Comparison of ENCODE assay signal across 19 mouse cellular contexts in genomic region chr12:36085380-36085779, GRCm38 (mm10). TPM values are rescaled to one million over a fixed set of nuclear protein-coding genes. Genes with fewer than 3 reads are reported as not detected.
DNase-seq lines count a peak whose midpoint lies in the region; ATAC-seq and TF ChIP-seq lines count a peak whose summit lies in the region.
"Had no signal": no experiment of that assay in that cellular context is flagged by ENCODE, and none has a peak within 500 bp of the region (broad histone marks: within the 10 kb centered on the region; RNA-seq: fewer than 3 reads in every experiment).

No protein-coding gene starts in this region.

- no peak for TF ChIP-seq POLR2A in limb, embryonic 14.5 days (IDR thresholded peaks at IDR 0.05; ENCODE audit: borderline replicate concordance, extremely low read depth, insufficient read depth, insufficient read length)

- no peak overlapping the region for H3K4me3 ChIP-seq in limb, embryonic 13.5 days
- no peak overlapping the region for H3K4me3 ChIP-seq in limb, embryonic 10.5 days
- H3K4me3 ChIP-seq in limb, embryonic 14.5 days (replicated peaks; ENCODE audit: low read length): no peak overlapping the region

- no peak for DNase-seq in limb, embryonic 10.5 days (ENCODE audit: low spot score)
- no peak for DNase-seq in limb, embryonic 14.5 days (ENCODE audit: low spot score)
- no peak for DNase-seq in left cerebral cortex, postnatal 25 days (ENCODE audit: low spot score in 2 of 2)
- DNase-seq: adrenal gland, adult 2 months; adrenal gland, adult 8-10 months; adrenal gland, postnatal 10 days; adrenal gland, postnatal 14 days; adrenal gland, postnatal 25 days; adrenal gland, postnatal 36 days; B cell, adult 2 months; cerebellum, adult 11 months; cerebellum, adult 11-12 months; cerebellum, adult 18-20 months had no signal

- H3K27ac ChIP-seq in limb, embryonic 13.5 days: no peak overlapping the region
- no peak overlapping the region for H3K27ac ChIP-seq in limb, embryonic 10.5 days
- no peak overlapping the region for H3K27ac ChIP-seq in limb, embryonic 14.5 days (replicated peaks; ENCODE audit: low read depth, low read length)

- no peaks in the 10 kb centered on the region for H3K9me3 ChIP-seq in limb, embryonic 13.5 days
- no peaks in the 10 kb centered on the region for H3K9me3 ChIP-seq in limb, embryonic 10.5 days (replicated peaks)
- H3K9me3 ChIP-seq in limb, embryonic 14.5 days (ENCODE audit: control insufficient read depth, low read length): no peaks in the 10 kb centered on the region
- H3K9me3 ChIP-seq: G1E had no signal

- no peaks in the 10 kb centered on the region; the same call in 1 of the 2 replicates for H3K36me3 ChIP-seq in limb, embryonic 13.5 days
- 0 out of 2 replicates have a peak, but pooled peaks cover 3% of the 10 kb centered on the region for H3K36me3 ChIP-seq in limb, embryonic 10.5 days
- H3K36me3 ChIP-seq in limb, embryonic 14.5 days (ENCODE audit: control insufficient read depth, insufficient read depth, low read length): no peaks in the 10 kb centered on the region
- H3K36me3 ChIP-seq: G1E had no signal

- H3K4me1 ChIP-seq in limb, embryonic 13.5 days: no peaks in the 10 kb centered on the region
- no peaks in the 10 kb centered on the region for H3K4me1 ChIP-seq in limb, embryonic 10.5 days
- H3K4me1 ChIP-seq in limb, embryonic 14.5 days (ENCODE audit: control insufficient read depth, insufficient read depth, low read length): no peaks in the 10 kb centered on the region

- intact Hi-C loops in left cerebral cortex, postnatal 25 days (cut with DNase I): no loop called here

- H3K4me2 ChIP-seq in limb, embryonic 13.5 days (replicated peaks): no peak overlapping the region
- H3K4me2 ChIP-seq in limb, embryonic 14.5 days (replicated peaks; ENCODE audit: low read depth, low read length, severe bottlenecking): no peak overlapping the region

- H3K9ac ChIP-seq in limb, embryonic 13.5 days: no peak overlapping the region
- no peak overlapping the region for H3K9ac ChIP-seq in limb, embryonic 14.5 days (ENCODE audit: low read depth, low read length, severe bottlenecking)

- H3K27me3 ChIP-seq in limb, embryonic 13.5 days: no peaks in the 10 kb centered on the region
- H3K27me3 ChIP-seq in limb, embryonic 10.5 days (ENCODE audit: low read depth, poor library complexity, severe bottlenecking): no peaks in the 10 kb centered on the region
- H3K27me3 ChIP-seq in limb, embryonic 14.5 days (ENCODE audit: control insufficient read depth, insufficient read depth, low read length): no peaks in the 10 kb centered on the region
- H3K27me3 ChIP-seq: CH12.LX, Patski had no signal

- 74% methylated on average over 2 of the region's 2 CpGs for WGBS in limb, embryonic 13.5 days
- WGBS in limb, embryonic 10.5 days: 96% methylated on average over 2 of the region's 2 CpGs
- WGBS in limb, embryonic 14.5 days: 68% methylated on average over 2 of the region's 2 CpGs

- peak; percentile 59; the same call in 1 of the 2 replicates for ATAC-seq in limb, embryonic 13.5 days (ENCODE audit: low FRiP score, low read depth)
- ATAC-seq in limb, embryonic 14.5 days (ENCODE audit: low FRiP score, low read depth): peak; percentile 72; the same call in 1 of the 2 replicates
- ATAC-seq: activated CD4-positive, CD25-positive, alpha-beta regulatory T cell, adult 4 months; CD4-positive, CD25-positive, alpha-beta regulatory T cell, adult 4 months; Patski had no signal

RNA-seq across cellular contexts. Expression of gene Tspan13, which starts 43.1 kb away (rescaled TPM):
- polyA plus RNA-seq in limb, embryonic 13.5 days (2015; fragmentation: Nextera tagmentation; extraction: Ambion mirVana): 56.4 and 57.4 TPM in 2 replicates
- polyA plus RNA-seq in limb, embryonic 10.5 days (2016; fragmentation: Nextera tagmentation; extraction: Ambion mirVana): 47.2 and 57.7 TPM in 2 replicates
- polyA plus RNA-seq in limb, embryonic 14.5 days (2012; rRNA removed): 34.2 and 40.4 TPM in 2 replicates
- polyA plus RNA-seq in limb, embryonic 14.5 days (2014; fragmentation: Nextera tagmentation; extraction: Ambion mirVana): 37.5 and 38.3 TPM in 2 replicates
- total RNA-seq in left cerebral cortex, postnatal 25 days (2021): 100 to 1,000 TPM; 199 to 216 TPM
- total RNA-seq: G1E had no signal
